In genomic region chr2:174470786-174471405, GRCm38 (mm10) we compare ENCODE assay signal across 19 mouse cellular contexts. TPM values are rescaled to one million over a fixed set of nuclear protein-coding genes. Genes with fewer than 3 reads are reported as not detected.
DNase-seq lines count a peak whose midpoint lies in the region; ATAC-seq lines count a peak whose summit lies in the region.
"Had no signal": no experiment of that assay in that cellular context is flagged by ENCODE, and none has a peak within 500 bp of the region (broad histone marks: within the 10 kb centered on the region; RNA-seq: fewer than 3 reads in every experiment).

No protein-coding gene starts in this region.

- peaks cover 52% of the 10 kb centered on the region for H3K36me3 ChIP-seq in heart, embryonic 10.5 days
- H3K36me3 ChIP-seq in midbrain, embryonic 11.5 days (ENCODE audit: control insufficient read depth, insufficient read depth, low read length): no peaks in the 10 kb centered on the region; the same call in 1 of the 2 replicates
- H3K36me3 ChIP-seq in midbrain, embryonic 10.5 days: peaks cover 60% of the 10 kb centered on the region
- peaks cover 56% of the 10 kb centered on the region for H3K36me3 ChIP-seq in liver, embryonic 12.5 days

- 84% methylated on average over 7 of the region's 7 CpGs for WGBS in heart, embryonic 10.5 days
- WGBS in midbrain, embryonic 11.5 days: 96% methylated on average over 7 of the region's 7 CpGs
- WGBS in midbrain, embryonic 10.5 days: 96% methylated on average over 7 of the region's 7 CpGs
- WGBS in liver, embryonic 12.5 days (ENCODE audit: insufficient replicate concordance): 79% methylated on average over 7 of the region's 7 CpGs

- H3K4me1 ChIP-seq in heart, embryonic 10.5 days: peaks cover 32% of the 10 kb centered on the region
- peaks cover 7% of the 10 kb centered on the region; the same call in 1 of the 2 replicates for H3K4me1 ChIP-seq in midbrain, embryonic 11.5 days (ENCODE audit: control insufficient read depth, insufficient read depth, low read length)
- H3K4me1 ChIP-seq in midbrain, embryonic 10.5 days: peaks cover 27% of the 10 kb centered on the region
- H3K4me1 ChIP-seq in liver, embryonic 12.5 days: peaks cover 54% of the 10 kb centered on the region

- H3K27ac ChIP-seq in heart, embryonic 10.5 days: no peak overlapping the region
- no peak overlapping the region for H3K27ac ChIP-seq in midbrain, embryonic 11.5 days (ENCODE audit: low read depth, low read length)
- H3K27ac ChIP-seq in midbrain, embryonic 10.5 days (replicated peaks): no peak overlapping the region
- H3K27ac ChIP-seq in liver, embryonic 12.5 days: peak overlapping the region; percentile 90
- H3K27ac ChIP-seq: forebrain, embryonic 13.5 days; hindbrain, embryonic 15.5 days; neural tube, embryonic 13.5 days; stomach, embryonic 15.5 days had no signal

- H3K9me3 ChIP-seq in heart, embryonic 10.5 days: no peaks in the 10 kb centered on the region
- H3K9me3 ChIP-seq in midbrain, embryonic 11.5 days (ENCODE audit: control insufficient read depth, low read length): no peaks in the 10 kb centered on the region
- no peaks in the 10 kb centered on the region for H3K9me3 ChIP-seq in midbrain, embryonic 10.5 days (replicated peaks)
- H3K9me3 ChIP-seq in liver, embryonic 12.5 days (replicated peaks): no peaks in the 10 kb centered on the region
- H3K9me3 ChIP-seq: forebrain, embryonic 13.5 days; hindbrain, embryonic 15.5 days; neural tube, embryonic 13.5 days; stomach, embryonic 15.5 days had no signal

- no peak for ATAC-seq in midbrain, embryonic 11.5 days (ENCODE audit: low FRiP score)
- ATAC-seq in liver, embryonic 12.5 days: no peak
- ATAC-seq: CD4-positive, CD25-positive, alpha-beta regulatory T cell, adult 4 months; forebrain, embryonic 13.5 days had no signal

- no peak overlapping the region for H3K4me2 ChIP-seq in midbrain, embryonic 11.5 days
- peak overlapping the region; percentile 94 for H3K4me2 ChIP-seq in liver, embryonic 12.5 days

- no peak for DNase-seq in heart, embryonic 10.5 days (ENCODE audit: low spot score)
- DNase-seq in heart, postnatal 25 days (ENCODE audit: low spot score): no peak
- DNase-seq in midbrain, embryonic 11.5 days (ENCODE audit: low spot score, missing footprints): peak; percentile 62
- no peak for DNase-seq in midbrain, embryonic 10.5 days (ENCODE audit: low spot score)
- DNase-seq in retina, embryonic 14.5 days (ENCODE audit: low spot score): no peak
- DNase-seq in B cell, adult 2 months: no peak
- DNase-seq: cerebellum, adult 8-10 months; kidney, adult 8-10 months; thymus, postnatal 25 days had no signal

- H3K27me3 ChIP-seq in heart, embryonic 10.5 days (ENCODE audit: insufficient read depth, poor library complexity, severe bottlenecking): 0 out of 2 replicates have a peak, but pooled peaks cover 4% of the 10 kb centered on the region
- no peaks in the 10 kb centered on the region for H3K27me3 ChIP-seq in midbrain, embryonic 11.5 days (ENCODE audit: control insufficient read depth, insufficient read depth, low read length)
- no peaks in the 10 kb centered on the region for H3K27me3 ChIP-seq in midbrain, embryonic 10.5 days (ENCODE audit: low read depth, poor library complexity, severe bottlenecking)
- no peaks in the 10 kb centered on the region for H3K27me3 ChIP-seq in liver, embryonic 12.5 days (replicated peaks)
- H3K27me3 ChIP-seq: forebrain, embryonic 13.5 days; hindbrain, embryonic 15.5 days; neural tube, embryonic 13.5 days; stomach, embryonic 15.5 days had no signal

- peak overlapping the region; percentile 3; the same call in 1 of the 2 replicates for H3K4me3 ChIP-seq in heart, embryonic 10.5 days
- H3K4me3 ChIP-seq in midbrain, embryonic 11.5 days (ENCODE audit: low read depth, low read length): no peak overlapping the region
- H3K4me3 ChIP-seq in midbrain, embryonic 10.5 days: no peak overlapping the region
- H3K4me3 ChIP-seq in liver, embryonic 12.5 days: peak overlapping the region; percentile 92
- H3K4me3 ChIP-seq: forebrain, embryonic 13.5 days; hindbrain, embryonic 15.5 days; neural tube, embryonic 13.5 days; stomach, embryonic 15.5 days had no signal

- H3K9ac ChIP-seq in midbrain, embryonic 11.5 days (ENCODE audit: low read length): no peak overlapping the region
- peak overlapping the region; percentile 92 for H3K9ac ChIP-seq in liver, embryonic 12.5 days
- H3K9ac ChIP-seq: forebrain, embryonic 13.5 days; hindbrain, embryonic 15.5 days; neural tube, embryonic 13.5 days; stomach, embryonic 15.5 days had no signal

- intact Hi-C loops in heart, postnatal 25 days (cut with DNase I): loop anchor here (10.0 kb wide), 1 partner anchor 384 kb away; no protein-coding TSS in a partner anchor

RNA-seq across cellular contexts. Expression of gene Prelid3b, which starts 2.0 kb away (rescaled TPM):
- 161 and 170 TPM in 2 replicates for polyA plus RNA-seq in heart, embryonic 10.5 days (2016; fragmentation: Nextera tagmentation; extraction: Ambion mirVana)
- total RNA-seq in heart, postnatal 25 days (2021): 10 to 100 TPM; 65.1 to 68.1 TPM
- polyA plus RNA-seq in midbrain, embryonic 11.5 days (2014; fragmentation: Nextera tagmentation; extraction: Ambion mirVana): 129 and 130 TPM in 2 replicates
- polyA plus RNA-seq in midbrain, embryonic 10.5 days (2016; fragmentation: Nextera tagmentation; extraction: Ambion mirVana): 125 and 132 TPM in 2 replicates
- 113 and 115 TPM in 2 replicates for polyA plus RNA-seq in liver, embryonic 12.5 days (2016; fragmentation: Nextera tagmentation; extraction: Ambion mirVana)

RNA-seq across cellular contexts. Expression of gene Atp5e, which starts 7.0 kb away (rescaled TPM):
- polyA plus RNA-seq in heart, embryonic 10.5 days (2016; fragmentation: Nextera tagmentation; extraction: Ambion mirVana): 675 and 791 TPM in 2 replicates
- total RNA-seq in heart, postnatal 25 days (2021): 1,000 to 10,000 TPM; 1,566 to 1,609 TPM
- polyA plus RNA-seq in midbrain, embryonic 11.5 days (2014; fragmentation: Nextera tagmentation; extraction: Ambion mirVana): 694 and 705 TPM in 2 replicates
- polyA plus RNA-seq in midbrain, embryonic 10.5 days (2016; fragmentation: Nextera tagmentation; extraction: Ambion mirVana): 569 and 605 TPM in 2 replicates
- 514 and 545 TPM in 2 replicates for polyA plus RNA-seq in liver, embryonic 12.5 days (2016; fragmentation: Nextera tagmentation; extraction: Ambion mirVana)

RNA-seq across cellular contexts. Expression of gene Tubb1, which starts 20.4 kb away (rescaled TPM):
- 7.6 and 12.0 TPM in 2 replicates for polyA plus RNA-seq in heart, embryonic 10.5 days (2016; fragmentation: Nextera tagmentation; extraction: Ambion mirVana)
- total RNA-seq in heart, postnatal 25 days (2021): 1 to 10 TPM; 3.0 to 5.8 TPM
- 5.3 and 6.8 TPM in 2 replicates for polyA plus RNA-seq in midbrain, embryonic 11.5 days (2014; fragmentation: Nextera tagmentation; extraction: Ambion mirVana)
- polyA plus RNA-seq in midbrain, embryonic 10.5 days (2016; fragmentation: Nextera tagmentation; extraction: Ambion mirVana): 4.3 and 6.1 TPM in 2 replicates
- polyA plus RNA-seq in liver, embryonic 12.5 days (2016; fragmentation: Nextera tagmentation; extraction: Ambion mirVana): 48.2 and 55.7 TPM in 2 replicates
- total RNA-seq: layer of hippocampus, postnatal 25 days; left cerebral cortex, postnatal 25 days; megakaryocyte progenitor cell, adult 5-6 weeks had no signal
- polyA plus RNA-seq: CD4-positive, CD25-positive, alpha-beta regulatory T cell, adult 4 months; cortical plate, adult 2 months had no signal

RNA-seq across cellular contexts. Expression of gene Ctsz, which starts 32.1 kb away (rescaled TPM):
- 124 and 133 TPM in 2 replicates for polyA plus RNA-seq in heart, embryonic 10.5 days (2016; fragmentation: Nextera tagmentation; extraction: Ambion mirVana)
- 10 to 100 TPM; 29.8 to 30.8 TPM for total RNA-seq in heart, postnatal 25 days (2021)
- 93.7 and 102 TPM in 2 replicates for polyA plus RNA-seq in midbrain, embryonic 11.5 days (2014; fragmentation: Nextera tagmentation; extraction: Ambion mirVana)
- polyA plus RNA-seq in midbrain, embryonic 10.5 days (2016; fragmentation: Nextera tagmentation; extraction: Ambion mirVana): 116 TPM in 2 replicates
- 102 and 111 TPM in 2 replicates for polyA plus RNA-seq in liver, embryonic 12.5 days (2016; fragmentation: Nextera tagmentation; extraction: Ambion mirVana)

RNA-seq across cellular contexts. Expression of gene Nelfcd, which starts 55.3 kb away (rescaled TPM):
- polyA plus RNA-seq in heart, embryonic 10.5 days (2016; fragmentation: Nextera tagmentation; extraction: Ambion mirVana): 124 and 133 TPM in 2 replicates
- total RNA-seq in heart, postnatal 25 days (2021): 10 to 100 TPM; 29.0 to 30.1 TPM
- 163 and 164 TPM in 2 replicates for polyA plus RNA-seq in midbrain, embryonic 11.5 days (2014; fragmentation: Nextera tagmentation; extraction: Ambion mirVana)
- polyA plus RNA-seq in midbrain, embryonic 10.5 days (2016; fragmentation: Nextera tagmentation; extraction: Ambion mirVana): 193 and 195 TPM in 2 replicates
- 99.2 and 100 TPM in 2 replicates for polyA plus RNA-seq in liver, embryonic 12.5 days (2016; fragmentation: Nextera tagmentation; extraction: Ambion mirVana)

Comparison
In these comparisons a context has a peak if more than half of its experiments do, and no peak if none do; other contexts are left out.
1. H3K4me3 ChIP-seq: peak in heart, embryonic 10.5 days (single experiment) and liver, embryonic 12.5 days (single experiment); none in midbrain, embryonic 11.5 days (single experiment) and midbrain, embryonic 10.5 days (single experiment).